Mouse (Mus musculus) brain, embryonic 14.5 days (tissue): ENCODE measurements around the gene Gm12800.
"Not testable (repeated sequence)": the region's sequence is repeated elsewhere in the genome, so short reads cannot be mapped to it uniquely, and the experiment has no call there.

Source experiments
- CTCF ChIP-seq: fragments of 200-500 bp; IDR thresholded peaks from 2 replicates; pipeline ENCODE4 v1.5.1; 2012; ENCODE audit warnings: inconsistent platforms, mild to moderate bottlenecking, moderate library complexity, borderline replicate concordance; ENCODE audit not compliant: insufficient read depth, insufficient read length; ENCODE audit errors: extremely low read depth
- POLR2A ChIP-seq: fragments of 200-500 bp; IDR thresholded peaks from 2 replicates; pipeline ENCODE4 v1.6.1; 2012; ENCODE audit warnings: mild to moderate bottlenecking, inconsistent platforms, borderline replicate concordance; ENCODE audit not compliant: poor library complexity, insufficient read depth, insufficient read length, severe bottlenecking; ENCODE audit errors: extremely low read depth

- TF ChIP-seq CTCF, POLR2A: not testable (repeated sequence)
Measured at GRCm38 (mm10) chr4:101908821-101909220, at the start of gene Gm12800.
